Mouse (Mus musculus): ENCODE data around the gene Gm10972.

GRCm38 (mm10) chr3:94609621-94610020 is 33.3 kb upstream of the Gm10972 start:
- TF ChIP-seq CTCF (conservative IDR thresholded peaks at IDR 0.05; ENCODE audit: insufficient read depth, insufficient read length, low read depth, low read length) = no peak
- no peak for TF ChIP-seq POLR2A (IDR thresholded peaks at IDR 0.05; ENCODE audit: low read depth, low read length)
